Mouse (Mus musculus): Measurements from ENCODE around the gene Serp2. TPM values are rescaled to one million over a fixed set of nuclear protein-coding genes. Genes with fewer than 3 reads are reported as not detected.

Gene Serp2
- total RNA-seq, 2 experiments from 2014 or later: 1.6 TPM

DNA sequence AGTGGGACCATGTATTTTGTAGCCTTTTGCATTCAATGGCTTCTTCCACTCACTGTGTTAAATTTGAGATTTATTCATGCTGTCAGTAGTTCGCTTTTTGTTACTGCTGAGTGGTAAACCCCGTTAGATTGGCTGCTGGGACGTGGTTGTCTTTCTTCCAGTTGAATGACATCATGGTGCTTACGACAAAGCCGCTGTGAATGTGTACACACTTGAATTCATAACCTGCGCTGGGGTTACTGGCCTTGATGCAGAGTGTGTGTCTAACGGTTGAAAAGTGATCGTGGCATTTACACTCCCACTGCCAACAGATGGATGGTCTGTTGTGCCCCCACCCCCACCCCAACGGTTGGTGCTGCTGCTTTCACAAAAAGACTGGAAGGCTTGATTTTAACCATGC is 59.5 kb downstream of the Serp2 start:
- DNase-seq: no peak

DNA sequence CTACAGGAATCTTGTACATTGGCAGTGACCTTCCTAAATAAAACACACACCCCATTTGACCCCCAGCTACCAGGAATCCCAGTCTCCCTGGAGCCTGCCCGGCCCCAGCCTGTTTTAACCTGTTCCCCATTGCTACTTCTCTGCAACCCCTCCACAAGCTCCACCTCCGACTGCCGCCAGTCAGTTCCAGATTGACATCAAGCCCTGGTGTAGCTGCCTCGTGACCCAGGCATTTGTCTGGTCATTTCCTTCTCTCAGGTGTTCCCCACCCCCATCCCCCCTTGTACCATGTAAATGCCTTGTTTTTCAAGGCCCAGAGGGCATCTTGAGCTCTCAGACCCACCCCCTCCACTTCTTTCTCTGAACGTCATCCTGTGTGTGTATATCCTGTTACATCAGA is 61.7 kb downstream of the Serp2 start:
- DNase-seq: no peak

- DNase-seq: no peak
These were observed 67.6 kb downstream of the Serp2 start for GRCm38 (mm10) chr14:76489128-76489527.

- no peak for DNase-seq
These were observed 68.3 kb downstream of the Serp2 start for GRCm38 (mm10) chr14:76488101-76489044.

DNA sequence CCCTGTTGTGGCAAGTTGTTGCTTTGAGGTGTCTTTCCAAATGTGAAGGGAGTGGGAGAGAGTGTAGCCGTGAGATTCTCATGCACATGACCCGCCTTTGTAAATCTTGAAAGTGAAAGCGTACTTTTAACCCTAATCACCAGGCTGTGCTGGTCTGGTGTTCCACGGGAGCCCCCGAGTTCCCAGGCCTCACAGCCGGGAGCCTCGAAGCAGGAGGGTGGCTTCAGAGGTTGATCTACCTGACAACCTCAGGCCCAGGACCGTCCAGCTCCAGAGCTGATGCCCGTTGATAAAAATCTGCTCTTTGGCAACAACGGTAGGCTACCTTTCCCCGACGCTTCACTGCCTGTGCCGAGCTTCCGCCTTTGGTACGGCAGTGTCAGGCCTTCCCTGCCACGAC is 69.1 kb downstream of the Serp2 start:
- DNase-seq: no peak

DNA sequence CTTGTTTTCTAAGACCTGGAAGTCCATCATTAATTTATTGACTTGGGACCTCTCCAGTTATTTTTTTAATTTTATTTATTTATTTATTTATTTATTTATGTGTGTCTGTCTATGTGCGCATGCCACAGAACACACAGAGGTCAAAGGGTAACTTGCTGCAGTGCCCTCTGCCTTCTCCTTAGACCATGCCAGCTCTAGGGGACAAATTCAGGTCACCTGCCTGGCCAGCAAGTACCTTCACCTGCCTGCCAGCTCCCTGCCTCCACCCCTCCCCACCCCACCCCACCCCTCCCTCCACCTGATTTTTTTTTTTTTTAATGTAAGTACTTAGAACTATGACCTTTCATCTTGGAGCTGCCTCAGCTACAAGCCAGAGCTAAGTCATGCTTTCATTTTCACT is 73.0 kb downstream of the Serp2 start:
- DNase-seq: no peak

Other genes with a start within 250 kb of the Serp2 start
- 100 to 1,000 TPM; 216 to 225 TPM for gene Tsc22d1, start 141.9 kb downstream of the Serp2 start, total RNA-seq (2021)

Data from heart, postnatal 4 days (tissue).